Mouse (Mus musculus) stomach, postnatal 0 days (tissue): ENCODE measurements at regions not wholly inside any gene's neighbourhood (a gene's known extent, or its start where the extent isn't known, plus 50 kb on each side); places are given as distances from the start of the nearest gene placed in this dataset.

Source experiments
- CTCF ChIP-seq: IDR thresholded peaks from 2 replicates; pipeline ENCODE4 v1.5.1; 2016; ENCODE audit warnings: antibody characterized with exemption, low read depth, mild to moderate bottlenecking, moderate library complexity
- EP300 ChIP-seq: optimal IDR thresholded peaks from 2 replicates; pipeline ENCODE3; 2016; ENCODE audit warnings: antibody characterized with exemption

DNA sequence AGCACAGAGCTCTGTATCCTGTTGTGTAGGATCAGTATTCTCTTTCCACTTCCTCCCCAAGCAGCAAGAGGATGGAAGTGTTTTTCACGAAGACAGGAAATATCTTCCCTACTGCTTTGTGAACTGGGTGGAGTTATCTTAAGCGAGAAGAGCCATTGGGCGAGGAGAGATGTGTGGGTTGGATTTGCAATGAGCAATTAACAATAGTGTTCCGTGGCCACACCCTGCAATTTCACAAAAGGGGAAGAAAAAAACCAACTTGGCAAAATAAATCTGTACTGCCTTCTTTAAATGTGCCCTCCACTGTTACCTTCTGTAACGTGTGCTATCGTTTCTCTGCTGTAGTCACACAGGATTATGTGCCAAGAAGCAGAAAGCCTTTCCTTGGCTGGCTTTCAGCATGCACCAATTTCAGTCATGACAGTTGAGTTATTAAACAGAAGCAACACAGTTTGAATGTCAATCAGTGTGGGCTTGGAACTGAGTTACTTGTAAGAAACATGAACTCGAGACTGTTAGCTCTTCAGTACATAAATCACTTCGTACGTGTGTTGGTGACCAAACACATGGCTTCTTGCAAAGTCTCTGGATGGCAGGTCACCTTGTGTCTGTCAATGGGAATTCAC, 172.0 kb upstream of the Ankrd55 start:
- TF ChIP-seq CTCF (no peak), EP300 (no peak)
